Mouse (Mus musculus): ENCODE measurements around the gene Tet2.

- TF ChIP-seq POLR2A (IDR thresholded peaks at IDR 0.05; ENCODE audit: borderline replicate concordance, extremely low read depth, low read depth, low read length) (no peak), CTCF (IDR thresholded peaks at IDR 0.05; ENCODE audit: insufficient read depth, low read length) (no peak)
Measured at GRCm38 (mm10) chr3:133508881-133509280, 36.1 kb downstream of the Tet2 start.

Data from lung, adult 2 months (tissue).